Mouse (Mus musculus) hindbrain, embryonic 15.5 days (tissue): ENCODE results near the gene Ncor1. TPM values are rescaled to one million over a fixed set of nuclear protein-coding genes. Genes with fewer than 3 reads are reported as not detected.
"Not testable (repeated sequence)": the region's sequence is repeated elsewhere in the genome, so short reads cannot be mapped to it uniquely, and the experiment has no call there.

Experiments
- ATAC-seq: fragments of 200-750 bp; cut with Nextera tagmentation; 2 replicates; pipeline ENCODE4 v1.8.0; 2017; ENCODE audit warnings: low read depth, moderate number of reproducible peaks, moderate TSS enrichment; ENCODE audit not compliant: low FRiP score
- H3K27ac ChIP-seq: fragments of 300-500 bp; sonication (generic); replicated peaks from 2 replicates; pipeline ENCODE4 v1.5.1; 2015; ENCODE audit warnings: mild to moderate bottlenecking, inconsistent platforms
- H3K27me3 ChIP-seq: fragments of 300-500 bp; sonication (generic); 2 replicates; pipeline ENCODE4 v1.6.1; 2015; ENCODE audit warnings: control low read depth, inconsistent platforms
- H3K36me3 ChIP-seq: fragments of 300-500 bp; sonication (generic); 2 replicates; pipeline ENCODE4 v1.6.1; 2015; ENCODE audit warnings: control low read depth, inconsistent platforms
- H3K4me1 ChIP-seq: fragments of 300-500 bp; sonication (generic); replicated peaks from 2 replicates; pipeline ENCODE4 v1.6.1; 2015; ENCODE audit warnings: control low read depth, inconsistent platforms
- H3K4me2 ChIP-seq: fragments of 300-500 bp; sonication (generic); 2 replicates; pipeline ENCODE4 v1.6.1; 2015; ENCODE audit warnings: moderate library complexity, mild to moderate bottlenecking, inconsistent platforms
- H3K4me3 ChIP-seq: fragments of 300-500 bp; sonication (generic); 2 replicates; pipeline ENCODE4 v1.5.1; 2015; ENCODE audit warnings: mild to moderate bottlenecking, inconsistent platforms
- H3K9ac ChIP-seq: fragments of 300-500 bp; sonication (generic); 2 replicates; pipeline ENCODE4 v1.6.1; 2015; ENCODE audit warnings: inconsistent platforms
- H3K9me3 ChIP-seq: fragments of 300-500 bp; sonication (generic); 2 replicates; pipeline ENCODE4 v1.6.1; 2016; ENCODE audit warnings: control low read depth, inconsistent platforms
- WGBS: fragments of 180-500 bp; shearing (Covaris S2); methylation state at CpG from one replicate; pipeline ENCODE4 v1.1.7; 2015; 5-methylcytosine and 5-hydroxymethylcytosine counted together
- polyA plus RNA-seq: library from polyadenylated mRNA; unstranded; fragments of >200 nt; fragmentation: Nextera tagmentation; extraction: Ambion mirVana; gene quantifications from 2 replicates; pipeline ENCODE4 v1.2.1, GENCODE M21; 2015

Gene Ncor1
- polyA plus RNA-seq, 1 experiment from 2014 or later = 177 TPM

- Histone ChIP-seq H3K9me3 (no peaks in the 10 kb centered on the region), H3K9ac (no peak overlapping the region), H3K27me3 (no peaks in the 10 kb centered on the region), H3K4me2 (no peak overlapping the region), H3K36me3 (no peaks in the 10 kb centered on the region), H3K4me1 (no peaks in the 10 kb centered on the region), H3K4me3 (no peak overlapping the region), H3K27ac (peak overlapping the region; percentile 34; the same call in 1 of the 2 replicates)
- no peak for ATAC-seq
- 73% methylated on average over 6 of the region's 6 CpGs for WGBS
Measured at GRCm38 (mm10) chr11:62478931-62479330, 20.6 kb upstream of the Ncor1 start.

GRCm38 (mm10) chr11:62476156-62476555 is 17.8 kb upstream of the Ncor1 start:
- Histone ChIP-seq H3K9ac (no peak overlapping the region), H3K27me3 (no peaks in the 10 kb centered on the region), H3K4me2 (no peak overlapping the region), H3K4me1 (no peaks in the 10 kb centered on the region), H3K36me3 (no peaks in the 10 kb centered on the region), H3K27ac (no peak overlapping the region), H3K4me3 (no peak overlapping the region), H3K9me3 (no peaks in the 10 kb centered on the region)
- no peak for ATAC-seq
- 97% methylated on average over 4 of the region's 4 CpGs for WGBS

- Histone ChIP-seq H3K4me1 (no peaks in the 10 kb centered on the region), H3K9me3 (no peaks in the 10 kb centered on the region), H3K4me2 (no peak overlapping the region), H3K4me3 (no peak overlapping the region), H3K36me3 (no peaks in the 10 kb centered on the region), H3K27ac (no peak overlapping the region), H3K9ac (no peak overlapping the region), H3K27me3 (no peaks in the 10 kb centered on the region)
- no peak for ATAC-seq
- 92% methylated on average over 5 of the region's 5 CpGs for WGBS
Measured at GRCm38 (mm10) chr11:62473516-62473915, 15.2 kb upstream of the Ncor1 start.

- no peak overlapping the region for H3K27ac ChIP-seq
- no peak overlapping the region for H3K4me3 ChIP-seq
- H3K4me2 ChIP-seq = no peak overlapping the region
- H3K27me3 ChIP-seq = no peaks in the 10 kb centered on the region
- ATAC-seq = no peak
- no peaks in the 10 kb centered on the region for H3K9me3 ChIP-seq
- H3K9ac ChIP-seq = no peak overlapping the region
- no peaks in the 10 kb centered on the region for H3K36me3 ChIP-seq
- no peaks in the 10 kb centered on the region for H3K4me1 ChIP-seq
- 93% methylated on average over 6 of the region's 6 CpGs for WGBS
Measured at GRCm38 (mm10) chr11:62470451-62470850, 12.1 kb upstream of the Ncor1 start.

- not testable (repeated sequence) for H3K36me3 ChIP-seq, H3K27me3 ChIP-seq, H3K4me1 ChIP-seq, H3K9me3 ChIP-seq, H3K4me2 ChIP-seq, H3K4me3 ChIP-seq, H3K27ac ChIP-seq, ATAC-seq, H3K9ac ChIP-seq
Measured at GRCm38 (mm10) chr11:62467289-62467688, 8.9 kb upstream of the Ncor1 start.

GRCm38 (mm10) chr11:62466546-62466945 is 8.2 kb upstream of the Ncor1 start:
- no peak overlapping the region for H3K9ac ChIP-seq

GRCm38 (mm10) chr11:62465849-62466248 is 7.5 kb upstream of the Ncor1 start:
- Histone ChIP-seq H3K4me1 (no peaks in the 10 kb centered on the region), H3K4me2 (no peak overlapping the region), H3K9me3 (no peaks in the 10 kb centered on the region), H3K4me3 (no peak overlapping the region), H3K36me3 (no peaks in the 10 kb centered on the region), H3K27ac (no peak overlapping the region), H3K9ac (no peak overlapping the region), H3K27me3 (no peaks in the 10 kb centered on the region)
- no peak for ATAC-seq
- WGBS = 93% methylated on average over 3 of the region's 3 CpGs

More at GRCm38 (mm10) chr11:62466546-62466945, 8.2 kb upstream of the Ncor1 start:
- Histone ChIP-seq H3K4me3 (no peak overlapping the region), H3K9me3 (no peaks in the 10 kb centered on the region), H3K4me2 (no peak overlapping the region), H3K4me1 (no peaks in the 10 kb centered on the region), H3K27me3 (no peaks in the 10 kb centered on the region), H3K36me3 (no peaks in the 10 kb centered on the region), H3K27ac (no peak overlapping the region)
- ATAC-seq = no peak
- WGBS = 88% methylated on average over 3 of the region's 3 CpGs

GRCm38 (mm10) chr11:62464696-62465095 is 6.4 kb upstream of the Ncor1 start:
- 0 out of 2 replicates have a peak, but pooled peaks cover 3% of the 10 kb centered on the region for H3K4me1 ChIP-seq
- WGBS = 91% methylated on average over 3 of the region's 3 CpGs
- H3K27ac ChIP-seq = no peak overlapping the region
- no peaks in the 10 kb centered on the region for H3K27me3 ChIP-seq
- H3K4me3 ChIP-seq = no peak overlapping the region
- no peak overlapping the region for H3K9ac ChIP-seq
- H3K9me3 ChIP-seq = no peaks in the 10 kb centered on the region
- ATAC-seq = no peak
- H3K36me3 ChIP-seq = no peaks in the 10 kb centered on the region
- no peak overlapping the region for H3K4me2 ChIP-seq

GRCm38 (mm10) chr11:62463225-62463915 is 5.0 kb upstream of the Ncor1 start:
- H3K27me3 ChIP-seq = no peaks in the 10 kb centered on the region
- H3K4me3 ChIP-seq = no peak overlapping the region
- H3K4me1 ChIP-seq = peaks cover 12% of the 10 kb centered on the region
- no peak for ATAC-seq
- no peak overlapping the region for H3K4me2 ChIP-seq
- no peaks in the 10 kb centered on the region for H3K36me3 ChIP-seq
- no peak overlapping the region for H3K9ac ChIP-seq
- H3K9me3 ChIP-seq = no peaks in the 10 kb centered on the region
- WGBS = 60% methylated on average over 2 of the region's 2 CpGs
- no peak overlapping the region for H3K27ac ChIP-seq

GRCm38 (mm10) chr11:62462529-62462928 is 4.2 kb upstream of the Ncor1 start:
- not testable (repeated sequence) for H3K4me2 ChIP-seq, H3K27ac ChIP-seq, ATAC-seq, H3K9ac ChIP-seq, H3K36me3 ChIP-seq, H3K9me3 ChIP-seq, H3K4me3 ChIP-seq, H3K27me3 ChIP-seq
- peaks cover 12% of the 10 kb centered on the region for H3K4me1 ChIP-seq
- 97% methylated on average over 1 of the region's 1 CpGs for WGBS

GRCm38 (mm10) chr11:62458780-62459179 is 439 bp upstream of the Ncor1 start:
- no peaks in the 10 kb centered on the region for H3K36me3 ChIP-seq
- no peaks in the 10 kb centered on the region for H3K27me3 ChIP-seq
- peak overlapping the region; percentile 57 for H3K4me3 ChIP-seq
- peak overlapping the region; percentile 93 for H3K9ac ChIP-seq
- H3K27ac ChIP-seq = peak overlapping the region; percentile 95
- ATAC-seq = no peak
- WGBS = 2% methylated on average over 9 of the region's 9 CpGs
- peak overlapping the region; percentile 83 for H3K4me2 ChIP-seq
- no peaks in the 10 kb centered on the region for H3K9me3 ChIP-seq
- H3K4me1 ChIP-seq = peaks cover 24% of the 10 kb centered on the region

- H3K27ac ChIP-seq = peak overlapping the region; percentile 95
- peaks cover 24% of the 10 kb centered on the region for H3K4me1 ChIP-seq
- no peak; the same call in 1 of the 2 replicates for ATAC-seq
- no peaks in the 10 kb centered on the region for H3K9me3 ChIP-seq
- H3K36me3 ChIP-seq = no peaks in the 10 kb centered on the region
- peak overlapping the region; percentile 83 for H3K4me2 ChIP-seq
- no peaks in the 10 kb centered on the region for H3K27me3 ChIP-seq
- H3K4me3 ChIP-seq = peak overlapping the region; percentile 57
- H3K9ac ChIP-seq = peak overlapping the region; percentile 93
- under 1% methylated on average over 18 of the region's 18 CpGs for WGBS
Measured at GRCm38 (mm10) chr11:62457891-62458270, 460 bp downstream of the Ncor1 start.
